Mouse (Mus musculus): ENCODE results near the gene Rab19. TPM values are rescaled to one million over a fixed set of nuclear protein-coding genes. Genes with fewer than 3 reads are reported as not detected.
"Not testable (repeated sequence)": the region's sequence is repeated elsewhere in the genome, so short reads cannot be mapped to it uniquely, and the experiment has no call there.

Gene Rab19
- total RNA-seq, 2 experiments from 2014 or later: not detected

DNA sequence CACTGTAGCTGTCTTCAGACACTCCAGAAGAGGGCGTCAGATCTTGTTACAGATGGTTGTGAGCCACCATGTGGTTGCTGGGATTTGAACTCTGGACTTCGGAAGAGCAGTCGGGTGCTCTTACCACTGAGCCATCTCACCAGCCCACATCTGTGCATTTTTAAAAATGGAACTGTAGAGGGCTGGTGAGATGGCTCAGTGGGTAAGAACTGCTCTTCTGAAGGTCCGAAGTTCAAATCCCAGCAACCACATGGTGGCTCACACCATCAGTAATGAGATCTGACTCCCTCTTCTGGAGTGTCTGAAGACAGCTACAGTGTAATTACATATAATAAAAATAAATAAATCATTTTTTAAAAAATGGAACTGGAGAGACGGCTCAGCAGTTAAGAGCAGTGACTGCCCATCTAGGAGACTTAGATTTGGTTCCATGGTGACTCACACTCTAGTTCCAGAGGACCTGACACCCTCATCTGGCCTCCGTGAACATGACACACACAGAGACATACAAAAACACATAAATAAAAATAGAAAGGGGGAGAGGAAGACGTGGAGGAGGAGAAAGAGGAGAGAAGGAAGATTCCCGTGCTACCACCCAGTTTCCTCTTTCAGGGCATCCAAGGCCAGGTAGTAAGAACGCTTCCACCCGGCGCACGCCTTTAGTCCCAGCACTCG is 2.7 kb upstream of the Rab19 start:
- intact Hi-C loops (cut with DNase I); DNase-seq (ENCODE audit: low spot score in 2 of 2): not testable (repeated sequence)

DNA sequence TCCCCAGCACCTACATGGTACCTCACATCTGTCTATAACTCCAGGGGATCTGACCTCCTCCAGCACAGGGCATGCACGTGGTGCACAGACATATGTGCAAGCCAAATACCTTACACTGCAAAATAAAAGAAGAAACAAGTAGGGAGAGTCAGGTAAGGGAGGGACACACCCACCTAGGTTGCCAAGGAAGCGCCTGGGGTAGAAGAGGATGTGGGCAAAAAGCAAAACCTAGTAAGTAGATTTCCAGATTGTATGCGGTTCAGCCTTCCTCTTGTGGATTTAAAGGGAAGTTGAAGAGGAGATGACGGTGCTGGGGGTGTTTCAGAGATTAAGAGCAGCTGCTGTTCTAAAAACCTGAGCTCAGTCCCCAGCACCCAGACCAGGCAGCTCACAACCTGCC is 1.8 kb upstream of the Rab19 start:
- intact Hi-C loops (cut with DNase I): no loop called here

DNA sequence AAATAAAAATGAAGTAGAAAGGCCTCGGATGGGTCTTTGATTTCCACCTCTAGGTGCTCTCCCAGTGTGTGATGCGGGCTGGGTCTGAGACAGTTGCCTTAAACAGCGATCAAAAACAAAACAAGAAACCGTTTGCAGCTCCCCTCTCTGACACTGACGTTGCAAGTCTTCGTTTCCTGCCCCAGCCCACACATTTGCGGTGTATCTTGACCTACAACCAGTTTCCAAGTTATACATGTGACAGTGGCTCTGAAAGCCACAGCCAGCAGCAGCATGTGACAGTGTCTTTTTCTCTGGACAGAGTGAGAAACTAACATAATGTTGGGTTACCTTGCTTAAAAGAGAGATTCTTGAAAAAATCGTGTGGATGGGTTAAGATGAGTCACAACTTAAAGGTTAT is 1.2 kb upstream of the Rab19 start:
- DNase-seq (ENCODE audit: low spot score in 2 of 2): no peak
- intact Hi-C loops (cut with DNase I): no loop called here

More for the DNA sequence above, 1.8 kb upstream of the Rab19 start:
- DNase-seq (ENCODE audit: low spot score in 2 of 2): no peak

DNA sequence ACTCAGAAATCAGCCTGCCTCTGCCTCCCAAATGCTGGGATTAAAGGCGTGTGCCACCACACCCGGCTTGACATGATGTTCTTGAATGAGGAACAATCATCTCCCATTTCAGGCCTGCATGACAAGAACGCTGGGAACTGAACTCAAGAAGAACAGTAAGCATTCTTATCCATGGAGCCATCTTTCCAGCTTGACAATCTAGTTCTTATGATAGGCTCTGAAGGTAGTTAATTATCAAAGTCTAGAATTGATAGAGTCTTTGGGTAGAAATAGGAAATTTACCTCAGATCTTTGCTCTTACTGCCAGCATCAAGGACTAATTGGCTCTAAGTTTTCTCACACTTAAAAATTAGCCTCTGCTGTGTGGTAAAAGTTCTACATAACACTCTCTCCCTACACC is 699 bp upstream of the Rab19 start:
- intact Hi-C loops (cut with DNase I): no loop called here

DNA sequence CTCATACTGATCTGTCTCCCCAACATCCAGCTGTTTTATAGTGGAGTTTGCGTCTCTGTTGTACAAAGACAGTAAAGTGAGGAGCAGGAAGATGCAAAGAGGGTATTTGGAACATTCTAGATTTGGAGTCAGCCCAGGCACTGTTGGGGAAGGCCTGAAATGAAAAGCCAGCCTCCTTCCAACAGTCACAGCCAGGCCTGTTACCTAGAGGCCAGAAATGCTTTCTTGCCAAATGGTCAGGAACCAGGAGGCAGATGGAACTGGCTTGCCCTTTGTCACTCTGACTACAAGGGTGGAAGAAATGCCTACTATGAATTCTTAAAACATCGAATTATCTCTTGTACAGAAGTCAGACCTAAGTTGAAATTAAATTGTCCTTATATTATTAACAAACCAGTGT is 9.0 kb downstream of the Rab19 start:
- intact Hi-C loops (cut with DNase I): no loop called here
- DNase-seq (ENCODE audit: low spot score in 2 of 2): no peak

More for the DNA sequence above, 699 bp upstream of the Rab19 start:
- DNase-seq (ENCODE audit: low spot score in 2 of 2): no peak

DNA sequence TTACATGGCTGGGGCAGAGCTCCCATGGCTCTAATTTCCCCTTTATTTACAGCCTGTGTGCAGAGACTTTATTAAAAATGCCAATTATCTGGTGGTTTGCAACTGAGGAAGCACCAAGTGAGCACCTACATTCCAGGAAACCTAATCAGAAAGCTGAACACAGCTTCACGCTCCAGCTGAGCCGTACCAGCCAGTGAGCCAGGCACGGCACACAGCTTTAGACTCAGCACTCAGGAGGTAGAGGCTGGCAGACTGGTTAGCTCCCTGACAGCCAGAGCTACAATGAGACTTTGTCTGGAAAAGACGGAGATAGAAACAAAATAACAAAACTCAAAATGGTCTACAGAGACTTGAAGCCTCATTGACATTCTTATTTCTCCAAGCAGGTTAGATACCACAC is 14.5 kb downstream of the Rab19 start:
- DNase-seq (ENCODE audit: low spot score in 2 of 2): no peak
- intact Hi-C loops (cut with DNase I): no loop called here

DNA sequence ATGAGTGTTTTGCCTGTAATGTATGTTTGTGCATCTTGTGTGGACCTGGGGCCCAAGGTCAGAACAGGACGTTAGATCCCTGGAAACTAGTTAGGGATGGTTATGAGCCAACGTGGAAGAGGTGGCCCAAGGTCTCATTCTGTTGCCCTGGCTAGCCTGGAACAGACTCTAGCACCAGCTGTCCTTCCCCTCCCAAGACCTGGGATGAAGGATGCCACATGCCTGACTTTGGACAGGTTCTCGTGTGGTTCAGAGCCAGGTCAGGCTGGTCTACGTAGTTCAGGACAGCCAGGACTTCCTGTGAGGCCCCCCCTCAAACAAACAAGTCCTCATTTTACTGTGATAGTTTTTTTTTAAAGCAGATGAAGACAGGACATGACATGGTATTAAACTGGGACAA is 14.9 kb downstream of the Rab19 start:
- intact Hi-C loops (cut with DNase I): no loop called here
- no peak for DNase-seq (ENCODE audit: low spot score in 2 of 2)

DNA sequence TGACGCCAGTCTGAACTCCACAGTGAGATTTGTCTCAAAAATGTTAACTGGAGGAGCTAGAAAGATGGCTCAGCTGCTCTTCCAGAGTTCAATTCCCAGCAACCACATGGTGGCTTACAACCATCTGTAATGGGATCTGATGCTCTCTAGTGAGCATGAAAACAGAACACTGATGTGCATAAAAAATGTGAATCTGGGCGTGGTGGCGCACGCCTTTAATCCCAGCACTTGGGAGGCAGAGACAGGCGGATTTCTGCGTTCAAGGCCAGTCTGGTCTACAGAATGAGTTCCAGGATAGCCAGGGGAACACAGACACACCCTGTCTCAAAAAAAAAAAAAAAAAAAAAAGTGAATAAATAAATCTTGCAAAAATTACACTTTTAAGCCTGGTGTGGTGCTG is 16.1 kb downstream of the Rab19 start:
- no peak for DNase-seq (ENCODE audit: low spot score in 2 of 2)
- intact Hi-C loops (cut with DNase I): no loop called here

DNA sequence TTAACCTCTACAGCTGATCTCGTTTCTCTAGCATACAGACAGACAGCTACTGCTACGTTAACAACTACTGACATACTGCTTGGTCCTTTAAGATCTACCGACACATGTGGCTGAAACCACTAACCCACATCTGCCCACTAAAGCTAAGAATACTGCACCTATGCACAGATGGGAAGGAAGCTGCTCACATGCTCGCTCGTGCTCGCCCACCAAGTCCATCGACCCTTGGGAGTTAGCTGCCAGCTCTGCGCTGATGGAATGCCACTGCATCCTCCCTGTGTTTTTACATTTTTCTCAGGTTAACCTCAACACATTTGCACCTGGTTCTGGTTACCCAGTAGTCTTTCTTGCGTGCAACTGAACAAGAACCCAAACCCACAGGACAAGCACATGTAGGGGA is 17.4 kb downstream of the Rab19 start:
- no peak for DNase-seq (ENCODE audit: low spot score in 2 of 2)
- intact Hi-C loops (cut with DNase I): no loop called here

DNA sequence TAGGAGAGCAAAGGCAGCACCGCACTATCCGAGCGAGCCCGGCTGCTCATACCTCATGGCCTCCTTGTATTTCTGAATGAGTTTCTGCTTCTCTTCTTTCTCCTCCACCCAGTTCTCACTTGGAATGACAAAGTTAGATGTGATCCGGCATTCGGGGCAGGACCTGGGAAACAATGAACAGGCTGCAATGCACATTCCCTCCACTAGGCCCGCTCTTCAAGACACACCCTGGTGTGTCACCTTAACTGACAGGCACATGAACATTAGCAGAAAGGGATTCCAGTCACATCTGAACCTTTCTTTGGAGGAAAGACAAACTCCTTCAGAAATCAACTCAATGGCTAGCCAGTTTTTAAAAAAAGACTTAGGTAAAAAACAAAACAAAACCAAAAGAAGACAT is 19.4 kb downstream of the Rab19 start:
- intact Hi-C loops (cut with DNase I): no loop called here
- DNase-seq (ENCODE audit: low spot score in 2 of 2): no peak

DNA sequence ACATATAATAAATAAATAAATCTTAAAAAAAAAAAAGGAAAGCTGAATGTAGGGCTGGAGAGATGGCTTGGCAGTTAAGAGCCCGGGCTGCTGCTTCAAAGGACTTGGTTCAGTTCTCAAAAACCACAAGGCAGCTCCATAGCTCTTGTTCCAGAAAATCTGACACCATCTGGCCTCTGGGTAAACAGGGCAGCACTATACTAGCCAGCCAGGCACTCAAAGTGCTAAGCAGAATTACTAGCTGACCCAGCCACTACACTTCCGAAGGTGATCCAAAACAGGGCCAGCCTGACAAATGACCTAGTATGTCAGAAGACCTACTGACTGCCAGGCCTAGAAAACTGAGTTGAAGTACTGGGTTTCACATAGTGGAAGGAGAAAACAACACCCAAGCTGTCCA is 22.2 kb downstream of the Rab19 start:
- intact Hi-C loops (cut with DNase I): no loop called here
- DNase-seq (ENCODE audit: low spot score in 2 of 2): no peak

DNA sequence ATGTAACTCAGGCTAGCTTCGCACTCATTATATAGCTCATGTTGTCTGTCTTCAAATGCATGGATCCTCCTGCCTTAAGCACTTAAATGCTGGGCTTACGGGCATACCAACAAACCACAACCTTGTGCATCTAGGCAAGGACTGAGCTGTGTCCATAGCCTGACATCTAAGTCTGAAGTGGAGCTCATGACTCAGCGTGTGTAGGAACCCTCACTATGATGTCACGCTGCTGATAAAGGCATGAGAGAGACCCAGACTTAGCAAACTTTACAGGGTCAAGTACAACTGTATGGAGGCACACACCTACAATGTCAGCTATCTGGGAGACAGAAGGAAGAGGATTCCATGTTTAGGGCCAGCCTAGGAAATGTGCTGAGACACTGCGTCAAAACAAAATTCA is 25.5 kb downstream of the Rab19 start:
- intact Hi-C loops (cut with DNase I): no loop called here
- no peak for DNase-seq (ENCODE audit: low spot score in 2 of 2)

DNA sequence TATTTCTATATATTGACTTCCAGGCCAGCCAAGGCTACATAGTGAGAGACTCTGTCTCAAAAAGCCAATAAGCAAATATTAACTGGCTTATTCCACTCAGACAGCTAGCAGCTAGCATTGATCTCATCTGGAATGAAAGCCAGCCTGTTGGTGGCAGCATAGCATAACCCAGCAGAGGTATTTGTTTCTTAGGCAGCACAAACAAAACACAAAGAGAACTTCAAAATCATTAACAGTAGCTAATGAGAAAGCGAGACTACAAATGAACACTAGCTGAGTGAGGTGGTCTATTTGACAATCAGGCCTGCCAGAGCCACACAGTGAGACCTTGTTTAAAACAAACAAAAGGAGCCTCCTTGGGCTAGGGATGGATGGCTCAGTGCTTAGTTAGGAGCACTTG is 33.1 kb downstream of the Rab19 start:
- intact Hi-C loops (cut with DNase I): no loop called here
- DNase-seq (ENCODE audit: low spot score in 2 of 2): peak in 1 of 2 experiments; percentile 23

DNA sequence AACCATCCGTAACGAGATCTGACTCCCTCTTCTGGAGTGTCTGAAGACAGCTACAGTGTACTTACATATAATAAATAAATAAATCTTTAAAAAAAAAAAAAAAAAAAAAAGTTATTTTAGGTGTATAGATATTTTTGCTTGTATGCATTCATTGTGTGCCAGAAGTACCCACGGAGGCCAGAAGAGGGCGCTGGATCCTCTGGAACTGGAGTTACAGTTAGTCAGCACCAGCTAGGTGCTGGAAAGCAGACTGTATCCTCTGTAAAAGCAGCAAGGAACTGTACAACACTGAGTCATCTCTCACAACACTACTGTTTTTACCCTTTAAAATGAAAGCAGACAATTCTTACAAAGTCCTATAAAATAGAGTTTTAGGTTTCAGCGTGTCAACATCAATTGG is 34.8 kb downstream of the Rab19 start:
- intact Hi-C loops (cut with DNase I): no loop called here

DNA sequence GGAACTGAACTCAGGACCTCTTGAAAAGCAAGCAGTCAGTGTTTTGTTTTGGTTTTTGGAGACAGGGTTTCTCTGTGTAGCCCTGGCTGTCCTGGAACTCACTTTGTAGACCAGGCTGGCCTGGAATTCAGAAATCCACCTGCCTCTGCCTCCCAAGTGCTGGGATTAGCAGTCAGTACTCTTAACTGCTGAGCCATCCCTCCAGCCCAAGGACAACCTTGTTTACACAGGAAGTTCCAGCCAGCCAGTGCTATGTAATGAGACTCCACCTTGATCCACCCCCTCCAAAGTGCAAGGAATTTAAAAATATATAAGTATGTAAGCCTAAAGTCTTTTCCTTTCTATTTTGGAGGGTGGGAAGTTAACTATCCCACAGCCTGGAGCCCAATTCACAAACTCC is 35.7 kb downstream of the Rab19 start:
- intact Hi-C loops (cut with DNase I); DNase-seq (ENCODE audit: low spot score in 2 of 2): not testable (repeated sequence)

More for the DNA sequence above, 34.8 kb downstream of the Rab19 start:
- peak; percentile 80 to 91 for DNase-seq (ENCODE audit: low spot score in 2 of 2)

DNA sequence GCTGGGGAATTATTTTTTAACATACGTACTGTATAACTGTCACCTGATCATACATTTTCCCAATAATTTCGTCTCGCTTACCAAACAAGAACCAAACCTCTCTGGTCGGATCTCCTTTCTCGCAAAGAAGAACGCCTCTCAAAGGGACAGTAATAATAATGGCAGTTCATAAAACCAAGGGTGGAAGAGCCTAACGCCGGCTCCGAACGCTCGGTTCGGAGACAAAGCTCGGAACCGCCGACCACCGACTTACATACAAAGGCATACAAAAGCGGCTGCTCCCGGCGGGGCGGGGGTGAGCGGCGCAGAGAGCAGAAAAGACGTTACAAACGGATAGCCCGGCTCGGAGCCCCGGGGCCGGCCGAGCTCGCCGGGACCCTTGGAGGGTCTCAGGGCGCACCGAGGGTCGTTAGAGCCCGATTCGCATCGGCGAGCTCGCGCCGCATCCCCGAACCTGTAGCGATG is 38.4 kb downstream of the Rab19 start:
- peak in 1 of 2 experiments; percentile 47 for DNase-seq (ENCODE audit: low spot score in 2 of 2)
- intact Hi-C loops (cut with DNase I): no loop called here

DNA sequence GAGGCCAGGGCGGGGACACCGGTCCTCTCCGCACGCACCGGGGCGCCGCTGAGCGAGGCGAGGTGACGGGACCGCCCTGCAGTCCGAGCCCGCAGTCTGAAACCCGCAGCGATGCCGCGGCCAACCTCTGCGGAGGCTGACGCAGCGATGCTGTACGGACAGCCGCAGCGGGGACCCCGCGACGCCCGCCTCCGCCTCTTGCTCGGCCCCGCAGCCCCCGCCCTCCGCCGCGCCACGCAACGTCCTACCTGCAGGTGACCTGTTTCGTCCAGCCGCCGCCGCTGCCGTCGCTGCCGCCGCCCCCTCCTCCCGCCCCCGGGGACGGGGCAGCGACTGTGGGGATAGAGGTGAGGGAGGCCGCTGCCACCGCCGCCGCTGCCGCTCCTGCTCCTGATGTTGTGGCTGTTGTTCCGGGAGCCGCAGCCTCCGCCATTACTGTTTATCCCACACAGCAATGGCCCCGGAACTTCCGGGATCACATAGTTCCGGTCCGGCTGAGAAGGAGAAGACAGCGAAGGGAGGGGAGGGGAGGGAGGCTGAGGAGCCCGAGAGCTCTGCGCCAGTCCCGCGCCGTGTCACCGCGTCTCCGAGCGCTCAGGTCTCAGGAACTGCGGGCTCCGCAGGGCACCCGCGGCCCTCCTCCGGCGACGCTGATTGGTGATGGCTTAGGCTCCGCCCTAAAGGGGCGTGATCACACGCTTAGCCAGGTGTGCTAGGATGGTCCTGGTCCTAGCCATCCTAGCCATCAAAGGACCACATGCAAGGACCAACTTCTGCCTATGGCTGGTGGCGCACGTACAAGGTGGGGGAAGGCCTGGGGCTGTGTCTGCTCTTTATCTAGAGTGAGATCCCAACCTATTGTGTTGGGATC is 39.1 kb downstream of the Rab19 start, which contains the start of gene Mkrn1:
TSS of gene Mkrn1 (minus strand) at position 612 of the 871 bp plus-strand sequence.
- peak; percentile 83 to 84 for DNase-seq (ENCODE audit: low spot score in 2 of 2)
- intact Hi-C loops (cut with DNase I): no loop called here

DNA sequence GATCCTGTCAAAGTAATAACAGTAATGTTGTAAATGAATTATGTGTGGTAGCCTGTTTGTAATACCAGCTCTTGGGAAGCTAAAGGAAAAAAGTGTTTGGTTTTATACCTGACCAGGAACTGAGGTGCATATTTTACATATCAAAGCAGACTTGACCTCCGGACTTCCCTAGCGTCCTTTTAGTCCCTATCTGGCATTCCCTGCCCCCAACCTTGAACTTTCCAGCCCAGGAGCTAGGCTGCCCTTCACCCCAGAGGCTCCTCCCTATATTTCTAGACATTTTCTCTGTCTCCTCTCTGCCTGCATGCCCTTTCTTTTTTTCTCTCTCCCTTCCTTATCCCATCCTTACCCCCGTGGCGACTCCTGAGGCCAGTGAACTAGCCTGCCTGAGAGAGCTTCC is 39.9 kb downstream of the Rab19 start:
- intact Hi-C loops (cut with DNase I): no loop called here

DNA sequence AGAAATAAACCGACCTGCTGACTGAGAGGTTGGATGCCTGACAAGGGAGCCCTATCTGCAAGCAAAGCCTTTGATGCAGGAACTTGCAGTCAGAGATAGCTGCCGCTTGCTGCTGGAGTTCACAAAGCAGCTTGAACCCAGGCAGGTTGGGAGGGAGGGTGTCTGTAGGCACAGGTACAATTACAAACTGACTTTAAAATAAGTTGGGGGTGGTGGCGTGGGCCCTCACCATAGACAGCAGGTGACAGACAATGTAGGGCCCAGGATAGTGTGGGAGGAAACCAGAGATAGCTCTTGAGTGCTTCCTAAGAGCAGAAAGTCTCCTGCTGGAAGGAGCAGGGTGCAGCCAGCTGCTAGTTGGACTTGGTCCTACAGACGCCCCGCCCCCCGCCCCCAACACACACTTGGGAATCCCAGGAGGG is 42.2 kb downstream of the Rab19 start:
- intact Hi-C loops (cut with DNase I): no loop called here
- peak in 1 of 2 experiments; percentile 32 for DNase-seq (ENCODE audit: low spot score in 2 of 2)

More for the DNA sequence above, 39.9 kb downstream of the Rab19 start:
- DNase-seq (ENCODE audit: low spot score in 2 of 2): no peak

DNA sequence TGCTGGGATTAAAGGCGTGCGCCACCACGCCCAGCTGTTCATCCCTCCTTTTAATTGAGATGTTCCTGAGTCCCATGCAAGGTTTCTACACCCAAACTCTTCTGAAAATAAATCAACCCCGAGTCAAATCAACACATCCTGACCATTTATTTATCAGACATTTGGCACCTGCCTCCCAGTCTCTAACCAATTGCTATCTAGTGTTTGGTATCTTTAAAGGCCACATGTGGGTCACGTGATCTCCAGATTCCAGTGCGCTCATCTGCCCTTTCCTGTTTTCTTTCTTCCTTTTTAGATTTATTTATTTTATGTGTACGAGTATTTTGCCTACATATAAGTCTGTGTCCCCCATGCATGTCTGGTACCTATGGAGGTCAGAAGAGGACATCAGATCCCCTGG is 42.7 kb downstream of the Rab19 start:
- intact Hi-C loops (cut with DNase I): no loop called here
- DNase-seq (ENCODE audit: low spot score in 2 of 2): no peak

DNA sequence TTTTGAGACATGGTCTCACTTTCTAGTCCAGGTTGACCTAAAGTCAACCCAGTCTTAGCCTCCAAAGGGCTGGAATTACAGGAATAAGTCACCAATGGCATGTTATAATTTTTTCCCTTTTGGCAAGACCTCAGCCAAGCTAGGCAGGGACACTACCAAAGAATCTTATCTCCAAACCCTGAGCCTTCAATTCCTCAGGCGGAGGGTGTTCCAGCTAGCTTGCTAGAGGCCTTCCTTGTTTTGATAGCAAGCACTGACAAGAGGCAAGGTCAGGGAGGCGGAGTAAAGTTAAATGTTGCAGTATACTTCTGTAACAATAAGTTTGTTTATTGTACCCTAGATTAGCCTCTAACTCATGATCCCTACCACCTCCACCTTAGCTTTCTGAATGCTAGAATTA is 44.2 kb downstream of the Rab19 start:
- DNase-seq (ENCODE audit: low spot score in 2 of 2): no peak
- intact Hi-C loops (cut with DNase I): no loop called here

All from left cerebral cortex, postnatal 14 days (tissue).